Mouse (Mus musculus): ENCODE measurements at regions not wholly inside any gene's neighbourhood (a gene's known extent, or its start where the extent isn't known, plus 50 kb on each side); places are given as distances from the start of the nearest gene placed in this dataset.
A peak's percentile ranks its signal among the peaks of the same experiment; 100 is the strongest.

DNA sequence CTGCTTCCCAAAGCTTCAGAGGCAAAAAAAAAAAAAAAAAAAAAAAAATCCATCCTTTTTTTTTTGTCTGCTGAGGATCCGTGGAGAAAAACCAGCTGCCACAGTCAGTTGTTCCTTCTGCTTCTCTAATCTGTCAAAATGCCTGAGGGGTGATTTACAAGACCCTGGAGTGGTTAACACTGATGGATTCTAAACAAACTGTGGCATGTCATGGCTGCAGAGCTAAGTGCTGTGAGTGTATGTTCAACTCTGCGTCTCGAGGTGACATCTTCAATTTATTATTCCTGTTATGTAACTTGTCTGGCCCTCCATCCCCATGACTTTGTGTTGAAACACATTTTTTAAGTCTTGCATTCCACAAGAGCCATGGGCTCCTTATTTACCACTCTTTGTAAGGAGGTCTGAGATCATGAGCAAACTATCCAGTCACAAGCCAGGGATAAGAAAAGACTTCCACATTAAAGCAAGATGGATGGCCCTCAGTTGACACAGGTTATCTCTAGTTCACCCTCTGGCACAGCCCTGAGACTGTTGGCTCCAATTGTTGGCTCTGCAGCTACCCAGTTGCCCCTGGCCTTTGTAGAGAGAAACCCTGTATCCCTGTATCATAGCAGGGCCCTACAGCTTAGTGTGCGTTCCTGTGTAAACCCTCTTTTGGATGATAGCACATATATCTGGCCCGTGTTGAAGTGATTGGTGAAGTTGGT lies 153.6 kb downstream of the Thbs2 start:
- peak; percentile 34 for DNase-seq (ENCODE audit: extremely low spot score)

- no peak for DNase-seq (ENCODE audit: extremely low spot score)
These were observed 154.4 kb downstream of the Thbs2 start for GRCm38 (mm10) chr17:14539651-14540050.

DNA sequence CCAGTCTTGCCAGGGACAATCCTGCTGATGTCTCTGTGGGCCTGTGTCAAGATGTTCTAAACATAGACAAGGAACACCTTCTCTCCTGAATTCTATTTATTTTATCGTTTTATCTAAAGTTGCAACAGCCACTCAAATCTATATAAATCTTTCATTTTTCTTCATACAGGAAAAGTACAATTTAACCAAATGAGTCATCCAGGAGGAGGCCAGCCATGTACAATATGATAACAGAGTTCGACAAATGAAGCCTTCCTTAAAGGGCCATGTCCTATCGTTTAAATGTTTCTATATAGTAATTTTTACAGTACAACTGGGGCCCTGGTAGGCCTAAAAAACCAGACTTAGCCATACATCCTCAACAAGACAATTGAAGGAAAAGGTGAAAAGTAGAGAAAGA lies 154.8 kb downstream of the Thbs2 start:
- DNase-seq (ENCODE audit: extremely low spot score): no peak

GRCm38 (mm10) chr17:14538527-14538926 lies 155.5 kb downstream of the Thbs2 start:
- DNase-seq (ENCODE audit: extremely low spot score): no peak

DNA sequence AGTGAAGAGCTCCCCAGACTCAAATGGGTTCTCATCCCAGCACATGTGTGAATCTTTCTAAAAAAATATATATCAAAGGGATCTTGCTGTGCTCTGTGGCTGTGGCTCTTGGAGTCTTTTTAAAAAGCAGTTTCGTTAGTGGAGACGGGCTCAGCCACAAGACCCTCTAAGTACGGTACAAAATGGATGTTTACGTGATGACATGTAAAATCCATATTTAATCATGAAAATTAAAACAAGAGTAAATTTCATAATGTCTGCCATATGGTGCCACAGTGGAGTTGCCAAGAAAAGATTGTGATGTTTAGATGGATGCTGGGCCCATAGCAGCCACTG lies 161.1 kb downstream of the Thbs2 start:
- DNase-seq (ENCODE audit: extremely low spot score): no peak

DNA sequence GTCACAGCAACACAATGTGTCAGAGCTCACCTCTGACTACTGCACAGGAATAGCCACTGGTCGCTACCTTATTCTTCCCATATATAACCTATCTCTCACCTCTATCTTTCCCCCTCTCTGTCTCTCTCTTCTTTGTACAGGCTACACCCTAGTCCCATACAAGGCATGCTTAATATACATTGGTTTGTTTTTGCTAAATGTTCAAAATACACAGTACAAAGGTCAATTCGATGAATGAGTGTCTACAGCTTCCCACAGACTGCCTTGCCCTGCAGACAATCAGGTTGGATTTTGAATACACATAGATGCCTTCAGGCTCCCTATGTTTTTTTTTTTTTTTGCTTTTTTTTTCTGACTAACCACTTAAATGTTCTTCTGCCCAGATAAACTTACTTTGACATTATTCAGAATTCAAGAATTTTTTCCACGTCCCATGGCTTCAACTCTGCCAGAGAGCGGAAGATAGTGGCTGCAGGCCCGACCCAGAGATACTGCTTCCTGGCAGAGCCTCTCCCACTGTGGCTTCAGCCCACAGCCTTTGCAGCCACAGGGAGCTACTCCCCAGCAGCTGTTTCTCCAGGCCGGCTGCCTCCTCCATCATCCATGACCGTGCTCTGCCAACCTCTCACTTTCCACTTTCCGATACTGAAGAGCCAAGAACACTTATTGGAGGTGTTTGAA lies 161.6 kb downstream of the Thbs2 start:
- no peak for DNase-seq (ENCODE audit: extremely low spot score)

- DNase-seq (ENCODE audit: extremely low spot score): no peak
These were observed 162.2 kb downstream of the Thbs2 start for GRCm38 (mm10) chr17:14531796-14532195.

DNA sequence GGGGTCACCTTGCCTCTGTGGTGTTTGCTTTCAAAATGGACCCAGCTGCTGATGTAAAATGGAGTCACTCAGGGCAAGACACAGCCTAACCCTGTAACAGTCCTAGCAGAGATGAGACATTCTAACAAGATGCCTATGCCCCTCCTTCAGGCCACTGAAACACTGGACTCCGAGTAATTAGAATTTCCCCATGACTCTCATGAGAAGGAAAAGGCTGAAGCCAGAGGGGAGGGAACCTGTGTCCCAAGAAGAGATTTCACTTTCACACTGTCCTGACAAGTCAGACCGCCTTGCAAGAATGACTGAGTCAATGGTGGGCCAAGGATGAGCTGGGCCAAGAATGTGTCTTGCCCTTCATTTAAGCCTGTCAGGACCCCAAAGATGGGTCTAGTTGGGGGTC lies 166.3 kb downstream of the Thbs2 start:
- no peak for DNase-seq (ENCODE audit: extremely low spot score)

GRCm38 (mm10) chr17:14525255-14525654 lies 168.8 kb downstream of the Thbs2 start:
- DNase-seq (ENCODE audit: extremely low spot score): no peak

DNA sequence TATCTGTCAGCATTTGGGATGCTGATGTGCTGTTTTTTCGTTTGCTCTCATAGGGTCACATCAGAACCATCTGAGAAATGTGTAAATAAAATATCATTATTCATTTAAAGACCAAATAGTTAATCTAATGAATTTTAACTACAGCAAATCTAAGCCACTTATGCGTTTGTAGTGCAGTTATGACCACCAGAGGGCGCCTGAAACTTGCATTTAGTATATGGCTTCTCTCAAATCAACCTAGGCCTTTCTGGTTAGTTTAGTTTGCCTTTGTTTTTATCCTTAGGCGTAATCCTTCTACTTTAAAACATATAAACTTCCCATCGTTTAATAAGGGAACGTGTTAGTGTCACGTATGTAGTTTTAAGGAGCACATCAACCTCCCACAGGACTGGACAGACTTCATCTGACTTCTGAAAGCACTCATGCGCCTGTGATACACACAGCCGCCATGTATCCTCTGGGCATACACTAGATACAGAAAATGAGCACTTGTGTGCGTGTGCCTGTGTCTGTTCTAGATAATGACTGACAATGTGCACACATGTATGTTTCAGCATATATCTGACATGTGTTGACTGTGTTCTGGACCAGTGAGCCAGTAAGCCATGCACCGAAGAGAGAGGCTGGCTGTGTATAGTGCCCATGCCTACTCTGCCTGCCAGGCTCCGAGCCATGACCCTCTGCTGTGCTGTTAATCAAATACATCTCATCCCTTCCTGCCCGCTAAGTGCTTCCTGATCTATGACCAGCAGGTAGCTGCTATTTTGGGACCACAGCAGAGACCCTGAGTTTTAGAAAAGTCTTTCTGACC lies 169.4 kb downstream of the Thbs2 start:
- DNase-seq (ENCODE audit: extremely low spot score): peak; percentile 62

GRCm38 (mm10) chr17:14522011-14522410 lies 172.0 kb downstream of the Thbs2 start:
- DNase-seq (ENCODE audit: extremely low spot score): no peak

GRCm38 (mm10) chr17:14520565-14520964 lies 173.5 kb downstream of the Thbs2 start:
- peak; percentile 66 for DNase-seq (ENCODE audit: extremely low spot score)

DNA sequence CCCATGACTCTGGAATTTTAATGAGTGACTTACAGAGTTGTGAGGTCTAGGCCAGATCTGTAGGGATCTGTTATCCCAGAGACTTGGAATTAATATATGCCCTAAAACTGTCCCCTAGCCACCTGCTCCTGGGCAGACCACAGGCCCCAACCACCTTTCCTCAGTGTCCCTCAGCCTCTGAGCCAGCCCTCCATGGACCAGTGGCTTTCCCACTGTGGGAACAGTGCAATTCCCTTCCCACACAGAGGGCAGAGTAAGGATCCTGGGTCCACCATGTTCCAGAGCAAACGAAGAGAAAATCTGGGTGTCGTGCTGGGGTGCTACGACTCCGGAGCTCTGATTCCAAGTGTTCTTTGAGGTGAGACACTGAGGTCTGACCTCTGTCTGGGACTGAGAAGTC lies 174.7 kb downstream of the Thbs2 start:
- DNase-seq (ENCODE audit: extremely low spot score): no peak

- DNase-seq (ENCODE audit: extremely low spot score): no peak
These were observed 175.8 kb downstream of the Thbs2 start for GRCm38 (mm10) chr17:14518216-14518615.

DNA sequence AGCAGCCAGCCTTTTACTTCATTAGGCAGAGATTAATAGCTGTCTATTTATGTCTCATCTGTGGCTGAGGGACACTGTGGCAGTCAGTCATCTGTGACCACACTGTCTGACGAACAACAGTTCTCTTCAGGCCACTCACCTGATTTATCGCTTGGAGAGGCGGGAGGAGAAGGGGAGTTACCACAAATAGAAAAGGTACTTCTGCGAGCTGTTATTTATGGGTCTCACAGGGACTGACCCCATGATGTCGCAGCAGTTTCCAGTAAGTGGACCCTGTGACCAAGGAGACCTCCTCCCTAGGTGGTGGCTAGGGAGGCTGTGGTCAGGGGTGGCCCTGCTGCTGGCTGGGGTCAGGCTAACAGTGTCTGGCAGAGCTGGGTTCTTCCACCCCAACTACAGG lies 176.7 kb downstream of the Thbs2 start:
- no peak for DNase-seq (ENCODE audit: extremely low spot score)

DNA sequence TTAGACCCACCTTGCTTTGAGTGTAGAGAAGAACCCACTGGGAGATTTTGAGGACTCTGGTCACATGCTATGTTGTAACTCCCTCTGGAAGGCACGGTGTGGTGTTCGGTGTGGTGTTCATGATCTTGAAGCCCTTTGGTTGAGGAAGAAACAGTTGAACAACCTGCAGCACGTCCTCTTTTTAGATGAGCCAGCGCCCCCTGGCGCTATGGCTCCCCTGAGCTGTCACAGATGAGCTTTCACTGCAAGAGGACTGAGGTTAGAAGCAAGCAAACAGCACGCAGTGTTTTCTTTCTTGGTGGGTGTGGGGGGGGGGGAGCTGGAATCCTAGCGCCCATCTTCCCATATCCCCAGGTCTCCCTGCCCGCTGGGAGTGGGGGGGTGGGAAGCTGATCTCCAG lies 177.9 kb downstream of the Thbs2 start:
- peak; percentile 57 for DNase-seq (ENCODE audit: extremely low spot score)

DNA sequence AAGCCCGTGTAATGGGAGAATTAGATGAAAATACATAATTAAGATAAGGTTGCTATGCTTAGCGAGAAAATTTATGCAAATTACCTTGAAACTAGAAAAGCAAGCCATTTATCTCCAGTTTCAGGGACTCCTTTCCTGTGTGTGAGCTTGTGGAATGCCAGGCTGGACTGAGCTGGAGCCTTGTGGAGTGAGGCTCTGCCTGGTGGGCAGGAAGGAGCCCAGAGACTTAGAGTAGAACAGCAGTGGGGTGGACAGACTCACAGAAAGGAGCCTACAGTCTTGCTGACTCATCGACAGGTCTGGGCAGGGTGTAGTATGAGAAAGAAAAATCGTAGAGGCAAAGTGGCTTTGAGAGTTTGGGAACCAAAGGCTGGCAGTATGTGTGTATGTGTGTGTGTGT lies 180.6 kb downstream of the Thbs2 start:
- DNase-seq (ENCODE audit: extremely low spot score): no peak

DNA sequence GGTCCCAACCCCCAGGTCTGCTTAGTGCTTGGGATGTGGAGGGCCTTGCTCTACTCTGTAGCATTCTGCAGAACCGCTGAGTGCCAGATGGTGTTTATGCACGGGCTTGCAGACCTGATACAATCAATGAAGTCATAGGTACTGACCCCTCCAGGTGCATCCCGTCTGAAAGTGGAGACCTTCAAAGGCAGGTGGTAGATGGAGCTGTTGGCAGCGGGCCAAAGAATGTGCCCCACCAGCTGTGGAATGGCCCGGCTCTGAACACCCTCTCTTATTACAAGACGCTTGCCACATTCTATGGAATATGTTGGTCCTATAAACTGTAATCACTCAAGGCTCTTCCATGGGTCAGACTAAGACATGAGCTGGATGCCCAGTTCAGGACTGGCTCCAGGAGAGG lies 183.5 kb downstream of the Thbs2 start:
- DNase-seq (ENCODE audit: extremely low spot score): no peak

DNA sequence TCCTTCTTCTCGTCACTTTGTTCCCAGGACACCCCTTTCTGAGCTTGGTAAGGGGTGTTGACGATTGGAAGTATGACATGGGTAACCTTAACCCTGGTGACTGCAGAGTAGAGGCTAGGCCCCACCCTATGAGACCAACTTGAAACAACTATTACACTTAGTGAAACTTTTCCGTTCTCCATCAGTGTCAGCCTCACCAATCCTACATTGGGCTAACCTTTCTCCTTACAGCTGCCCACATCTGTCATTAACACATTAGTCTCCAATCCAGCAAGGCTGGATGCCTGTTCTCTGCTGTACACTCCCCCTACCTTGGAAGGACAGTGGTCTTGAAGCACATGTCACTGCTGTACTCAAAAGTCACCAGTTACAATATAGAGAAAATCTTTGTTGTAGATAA lies 186.9 kb downstream of the Thbs2 start:
- no peak for DNase-seq (ENCODE audit: extremely low spot score)

DNA sequence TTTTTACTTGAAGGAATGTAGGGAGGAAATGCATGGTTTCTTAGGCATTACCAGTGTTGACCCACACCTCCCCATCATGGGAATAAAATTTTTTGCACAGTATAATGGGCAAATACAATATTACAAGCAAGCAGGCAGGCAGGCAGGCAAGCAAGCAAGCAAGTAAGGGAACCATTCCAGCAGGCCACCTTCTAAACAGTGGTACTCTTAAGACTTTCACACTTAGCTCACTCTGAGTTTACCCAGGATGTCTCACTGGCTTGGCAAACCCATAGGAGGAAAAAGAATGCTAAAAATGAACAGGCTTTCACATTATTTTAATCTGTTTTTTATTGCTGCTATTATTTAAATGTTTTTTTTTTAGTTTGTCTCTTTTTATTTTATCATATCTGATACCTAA lies 187.9 kb downstream of the Thbs2 start:
- no peak for DNase-seq (ENCODE audit: extremely low spot score)

DNA sequence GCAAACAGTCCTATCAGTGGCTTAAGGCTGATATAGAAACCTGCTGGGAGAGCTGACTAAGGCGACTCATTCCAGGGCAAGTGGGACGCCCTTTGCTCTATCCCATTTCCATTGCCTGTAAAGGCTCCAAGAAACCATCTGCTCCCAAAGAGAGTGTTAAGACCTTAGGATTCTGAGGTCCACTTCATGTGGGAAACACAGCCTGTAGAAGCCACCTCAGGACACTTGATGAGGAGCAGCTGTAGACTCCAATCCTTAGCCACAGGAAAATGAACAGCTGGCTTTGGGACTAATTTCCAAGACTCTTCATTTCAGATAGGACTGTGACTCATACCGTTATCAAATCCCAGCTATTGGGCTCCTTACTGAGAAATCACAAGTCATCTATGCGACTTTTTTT lies 188.6 kb downstream of the Thbs2 start:
- DNase-seq (ENCODE audit: extremely low spot score): no peak

DNA sequence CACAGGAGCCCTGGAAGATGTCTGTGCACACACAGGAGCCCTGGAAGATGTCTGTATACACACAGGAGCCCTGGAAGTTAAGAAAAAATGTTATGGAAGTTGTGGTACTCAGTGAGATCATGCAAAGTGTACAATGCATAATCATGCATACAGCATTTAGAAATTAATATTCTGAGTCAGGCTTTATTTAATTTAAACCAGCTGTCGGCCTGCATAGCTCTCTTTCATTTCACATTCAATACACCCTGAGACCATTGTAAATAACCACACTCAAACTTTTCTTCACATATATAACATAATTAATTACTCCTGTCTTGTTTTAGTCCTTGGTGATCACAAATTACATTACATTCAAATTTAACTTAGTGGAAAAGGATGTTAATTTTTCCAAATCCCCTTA lies 190.4 kb downstream of the Thbs2 start:
- no peak for DNase-seq (ENCODE audit: extremely low spot score)

GRCm38 (mm10) chr17:14501341-14501740 lies 192.7 kb downstream of the Thbs2 start:
- no peak for DNase-seq (ENCODE audit: extremely low spot score)

All from embryo, embryonic 9.5 days (tissue).